In genomic region chr2:163285335-163285734, GRCm38 (mm10) we compare ENCODE assay signal across 9 mouse cellular contexts.
DNase-seq lines count a peak whose midpoint lies in the region; ATAC-seq and TF ChIP-seq lines count a peak whose summit lies in the region.
"Had no signal": no experiment of that assay in that cellular context is flagged by ENCODE, and none has a peak within 500 bp of the region (broad histone marks: within the 10 kb centered on the region; RNA-seq: fewer than 3 reads in every experiment).

No protein-coding gene starts in this region.

- H3K27ac ChIP-seq in gastrocnemius, adult 2 months, result 0 out of 2 replicates have a peak overlapping the region, but pooled peaks have one; percentile 32
- H3K27ac ChIP-seq in kidney, embryonic 15.5 days, result no peak overlapping the region
- H3K27ac ChIP-seq in limb, embryonic 15.5 days, result 0 out of 2 replicates have a peak overlapping the region, but pooled peaks have one; percentile 1

- TF ChIP-seq CTCF in gastrocnemius, adult 2 months (IDR thresholded peaks at IDR 0.05), result no peak

- no peaks in the 10 kb centered on the region for H3K36me3 ChIP-seq in kidney, embryonic 15.5 days
- no peaks in the 10 kb centered on the region for H3K36me3 ChIP-seq in limb, embryonic 15.5 days

- intact Hi-C loops in gastrocnemius, adult 2 months (cut with DNase I), result no loop called here

- peak overlapping the region; percentile 42 for H3K4me3 ChIP-seq in gastrocnemius, adult 2 months
- H3K4me3 ChIP-seq in kidney, embryonic 15.5 days (replicated peaks), result no peak overlapping the region
- peak overlapping the region; percentile 9 for H3K4me3 ChIP-seq in limb, embryonic 15.5 days

- no peak overlapping the region for H3K9ac ChIP-seq in kidney, embryonic 15.5 days
- no peak overlapping the region for H3K9ac ChIP-seq in limb, embryonic 15.5 days

- H3K4me1 ChIP-seq in kidney, embryonic 15.5 days, result peaks cover 38% of the 10 kb centered on the region
- H3K4me1 ChIP-seq in limb, embryonic 15.5 days, result peaks cover 44% of the 10 kb centered on the region

- no peaks in the 10 kb centered on the region for H3K9me3 ChIP-seq in kidney, embryonic 15.5 days (replicated peaks)
- no peaks in the 10 kb centered on the region for H3K9me3 ChIP-seq in limb, embryonic 15.5 days

- peak overlapping the region; percentile 33 for H3K4me2 ChIP-seq in kidney, embryonic 15.5 days
- H3K4me2 ChIP-seq in limb, embryonic 15.5 days, result peak overlapping the region; percentile 25

- no peak for DNase-seq in gastrocnemius, adult 2 months
- DNase-seq in gastrocnemius, adult 18-20 months (ENCODE audit: low spot score), result no peak
- no peak for DNase-seq in kidney, adult 8-10 months
- no peak for DNase-seq in urinary bladder, postnatal 4 days (ENCODE audit: low spot score in 2 of 2)
- DNase-seq in spleen, postnatal 4 days (ENCODE audit: low spot score in 2 of 2), result no peak
- DNase-seq: cerebellum, postnatal 14 days had no signal

- H3K27me3 ChIP-seq in kidney, embryonic 15.5 days, result peaks cover 92% of the 10 kb centered on the region
- H3K27me3 ChIP-seq in limb, embryonic 15.5 days, result peaks cover 22% of the 10 kb centered on the region

- 16% methylated on average over 9 of the region's 9 CpGs for WGBS in kidney, embryonic 15.5 days
- WGBS in limb, embryonic 15.5 days, result 10% methylated on average over 9 of the region's 9 CpGs

- no peak for ATAC-seq in kidney, embryonic 15.5 days (replicated peaks; ENCODE audit: low FRiP score)
- peak; percentile 21 for ATAC-seq in CD4-positive, CD25-positive, alpha-beta regulatory T cell, adult 4 months
- no peak for ATAC-seq in limb, embryonic 15.5 days (ENCODE audit: insufficient number of reproducible peaks, low FRiP score, low TSS enrichment, low read depth)
